Mouse (Mus musculus) effector memory CD4-positive, alpha-beta T cell, adult 5 months (primary cell): ENCODE data around the gene Slc25a44. TPM values are rescaled to one million over a fixed set of nuclear protein-coding genes. Genes with fewer than 3 reads are reported as not detected.

Experiments used
- polyA plus RNA-seq: library from polyadenylated mRNA; unstranded; fragments of 100-300 nt; shearing (Covaris generic); gene quantifications from one replicate; pipeline ENCODE4 v1.2.1, GENCODE M21; 2017

The Slc25a44 gene
- 12.7 TPM for polyA plus RNA-seq

GRCm38 (mm10) chr3:88424605-88425329, at the start of gene Slc25a44:
Slc25a44 (minus strand) TSS chr3:88425139.

DNA sequence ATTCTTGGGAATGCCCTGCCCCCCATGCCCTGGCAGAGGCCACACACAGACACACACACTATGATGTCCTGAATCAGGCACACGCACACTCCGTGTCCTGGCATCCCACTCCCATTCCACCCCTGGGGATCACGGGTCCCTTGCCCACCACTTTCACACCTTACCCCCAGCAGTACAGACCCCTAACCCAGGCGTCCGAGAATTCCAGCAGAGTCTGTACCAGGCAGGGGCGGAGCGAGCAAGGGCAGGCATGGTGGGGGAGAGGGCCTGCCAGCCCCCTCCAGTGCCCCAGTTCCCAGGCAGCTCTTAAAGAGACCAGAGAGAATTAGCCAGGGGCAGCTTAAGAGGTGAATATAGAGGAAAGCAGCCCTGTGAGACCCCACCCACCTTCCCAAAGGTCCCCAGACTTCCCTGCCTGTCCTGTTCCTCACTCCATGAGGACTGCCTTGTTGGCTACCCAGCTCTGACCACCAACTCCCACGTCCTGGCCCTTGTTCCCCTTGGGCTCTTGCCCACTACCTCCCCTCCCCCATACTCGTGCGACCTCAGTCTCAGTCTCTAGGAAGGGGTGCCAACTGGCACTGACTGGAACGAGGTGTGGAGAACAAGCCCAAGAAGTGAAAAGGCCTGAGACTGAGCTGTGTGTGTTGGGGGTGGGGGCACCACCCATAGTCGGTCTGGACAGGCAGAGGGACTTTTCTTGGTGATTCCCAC, 36.2 kb upstream of the Slc25a44 start, which contains the start of gene Sema4a:
Gene Sema4a (minus strand): TSS at position 200 of the 714 bp plus-strand sequence.

DNA sequence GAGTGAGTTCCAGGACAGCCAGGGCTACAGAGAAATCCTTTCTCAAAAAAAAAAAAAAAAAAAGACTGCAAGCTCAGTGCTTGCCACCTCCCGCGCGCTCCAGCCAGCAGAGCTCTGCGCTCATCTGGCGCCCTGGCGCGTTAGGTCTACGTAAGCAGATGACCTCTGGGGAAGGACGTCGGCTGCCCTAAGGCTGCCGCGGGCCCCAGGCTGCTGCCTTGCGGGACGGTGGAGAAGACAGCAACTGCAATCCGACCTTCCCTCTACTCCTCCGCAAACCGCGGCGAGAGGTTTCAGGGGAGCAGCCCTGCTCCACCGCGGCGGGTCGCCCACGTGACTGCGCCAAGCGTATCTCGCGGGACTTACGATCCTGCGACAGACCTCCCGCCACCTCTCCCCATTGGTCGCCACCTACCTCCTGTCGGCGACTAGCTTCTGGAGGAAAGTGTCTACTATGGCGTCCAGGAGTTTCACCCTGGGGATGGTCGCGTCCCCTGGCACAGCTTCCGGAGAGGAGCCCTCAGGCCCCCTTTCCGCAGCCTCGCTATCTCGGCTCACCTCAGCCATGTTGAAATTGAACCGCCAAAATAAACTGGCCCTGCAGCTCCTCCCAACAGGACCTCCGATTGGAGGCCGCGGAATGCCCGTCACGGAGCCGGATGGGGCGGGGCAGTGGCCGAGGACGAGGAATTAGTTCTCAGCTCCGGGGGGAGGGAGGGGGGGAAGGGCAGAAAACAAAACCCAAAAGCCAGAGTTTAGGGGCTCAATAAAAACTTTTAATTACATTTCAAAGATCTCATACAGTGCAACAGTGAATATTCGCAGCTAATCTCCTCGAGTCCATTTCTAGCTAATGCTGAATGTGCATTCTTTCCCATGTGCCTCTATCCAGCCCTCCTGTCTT, 14.9 kb downstream of the Slc25a44 start, which contains the start of gene Pmf1:
Gene Pmf1 (minus strand): TSS at position 591 of the 904 bp plus-strand sequence.

DNA sequence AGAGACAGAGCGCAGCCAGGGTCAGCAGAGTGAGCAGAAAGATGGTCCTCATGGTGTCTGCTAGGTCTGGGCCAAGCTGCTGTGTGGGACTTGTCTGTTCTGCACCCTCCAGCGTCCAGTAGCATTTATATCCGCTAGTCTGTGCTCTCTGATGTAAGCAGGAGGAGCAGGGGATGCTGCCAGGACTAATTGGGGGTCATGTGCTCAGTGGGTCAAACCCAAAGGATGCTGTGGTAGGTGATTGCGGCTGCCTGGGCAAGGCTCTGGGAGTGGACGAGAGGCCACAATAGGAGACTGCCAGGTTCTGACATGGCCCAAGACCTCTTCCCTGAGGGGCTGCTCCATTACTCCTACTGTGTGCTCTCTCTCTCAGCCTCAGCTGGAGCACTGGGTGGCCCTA, 40.6 kb downstream of the Slc25a44 start, which contains the start of gene Bglap:
Gene Bglap (minus strand): TSS at position 101 of the 400 bp plus-strand sequence.

DNA sequence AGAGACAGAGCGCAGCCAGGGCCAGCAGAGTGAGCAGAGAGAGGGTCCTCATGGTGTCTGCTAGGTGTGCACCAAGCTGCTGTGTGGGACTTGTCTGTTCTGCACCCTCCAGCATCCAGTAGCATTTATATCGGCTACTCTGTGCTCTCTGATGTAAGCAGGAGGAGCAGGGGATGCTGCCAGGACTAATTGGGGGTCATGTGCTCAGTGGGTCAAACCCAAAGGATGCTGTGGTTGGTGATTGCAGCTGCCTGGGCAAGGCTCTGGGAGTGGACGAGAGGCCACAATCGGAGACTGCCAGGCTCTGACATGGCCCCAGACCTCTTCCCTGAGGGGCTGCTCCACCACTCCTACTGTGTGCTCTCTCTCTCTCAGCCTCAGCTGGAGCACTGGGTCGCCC, 46.3 kb downstream of the Slc25a44 start, which contains the start of gene Bglap2:
Gene Bglap2 (minus strand): TSS at position 101 of the 400 bp plus-strand sequence.

GRCm38 (mm10) chr3:88372643-88373042, 52.3 kb downstream of the Slc25a44 start, which contains the start of gene Bglap3:
Bglap3 (minus strand) TSS chr3:88372743.

DNA sequence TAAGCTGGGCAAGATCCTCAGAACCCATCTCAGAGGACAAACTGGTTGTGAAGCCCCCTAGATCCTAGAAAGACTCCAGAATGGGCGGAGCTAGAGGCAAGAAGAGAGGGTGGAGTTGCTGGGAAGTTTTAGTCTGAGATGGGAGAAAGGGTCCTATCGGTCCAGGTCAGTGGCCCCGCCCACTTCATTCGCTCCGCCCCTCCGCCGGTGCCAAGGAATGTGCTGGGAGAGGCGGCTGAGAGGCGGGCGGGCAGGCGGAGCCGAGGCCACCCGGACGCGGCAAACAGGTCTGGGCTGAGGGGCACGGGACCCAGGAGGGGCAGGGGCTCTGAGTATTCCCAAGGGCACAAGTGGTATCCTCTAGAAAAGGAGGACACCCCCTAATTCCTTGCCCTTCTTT, 60.6 kb downstream of the Slc25a44 start, which contains the start of gene Paqr6:
Gene Paqr6 (plus strand): TSS at position 248 of the 400 bp plus-strand sequence.

Other genes starting within 250 kb of the Slc25a44 start
- gene Rhbg, start 170.4 kb downstream of the Slc25a44 start, polyA plus RNA-seq: not detected
- gene Gm38392, start 137.9 kb downstream of the Slc25a44 start, polyA plus RNA-seq: not detected
- 6.0 TPM for gene Tsacc, start 128.1 kb downstream of the Slc25a44 start, polyA plus RNA-seq
- gene Cct3, start 128.0 kb downstream of the Slc25a44 start, polyA plus RNA-seq: 267 TPM
- gene Glmp, start 100.1 kb downstream of the Slc25a44 start, polyA plus RNA-seq: 174 TPM
- gene Tmem79, start 89.0 kb downstream of the Slc25a44 start, polyA plus RNA-seq: 0.31 TPM
- 51.1 TPM for gene Smg5, start 88.9 kb downstream of the Slc25a44 start, polyA plus RNA-seq
- gene Paqr6, start 60.6 kb downstream of the Slc25a44 start, polyA plus RNA-seq: not detected
- not detected for gene Bglap3, start 52.4 kb downstream of the Slc25a44 start, polyA plus RNA-seq
- not detected for gene Bglap2, start 46.4 kb downstream of the Slc25a44 start, polyA plus RNA-seq
- not detected for gene Bglap, start 40.7 kb downstream of the Slc25a44 start, polyA plus RNA-seq
- gene Pmf1, start 14.8 kb downstream of the Slc25a44 start, polyA plus RNA-seq: 33.5 TPM
- gene Sema4a, start 36.0 kb upstream of the Slc25a44 start, polyA plus RNA-seq: 109 TPM
- gene Lmna, start 84.8 kb upstream of the Slc25a44 start, polyA plus RNA-seq: 125 TPM
- gene Mex3a, start 107.3 kb upstream of the Slc25a44 start, polyA plus RNA-seq: not detected
- gene Rab25, start 123.2 kb upstream of the Slc25a44 start, polyA plus RNA-seq: not detected
- gene Lamtor2, start 127.9 kb upstream of the Slc25a44 start, polyA plus RNA-seq: 114 TPM
- 31.1 TPM for gene Ubqln4, start 128.6 kb upstream of the Slc25a44 start, polyA plus RNA-seq
- 56.5 TPM for gene Ssr2, start 150.7 kb upstream of the Slc25a44 start, polyA plus RNA-seq
- 74.7 TPM for gene Arhgef2, start 180.8 kb upstream of the Slc25a44 start, polyA plus RNA-seq
- gene Rxfp4, start 228.0 kb upstream of the Slc25a44 start, polyA plus RNA-seq: not detected